Mouse (Mus musculus) heart, embryonic 16.5 days (tissue): ENCODE results near the gene Vps29. TPM values are rescaled to one million over a fixed set of nuclear protein-coding genes. Genes with fewer than 3 reads are reported as not detected.

ENCODE experiments used
- ATAC-seq: fragments of 200-750 bp; cut with Nextera tagmentation; replicated peaks from 2 replicates; pipeline ENCODE4 v1.8.0; 2017; ENCODE audit warnings: moderate number of reproducible peaks; ENCODE audit not compliant: insufficient read depth, low FRiP score; ENCODE audit errors: extremely low read depth
- H3K27ac ChIP-seq: fragments of 300-500 bp; sonication (generic); 2 replicates; pipeline ENCODE4 v1.5.1; 2014; ENCODE audit warnings: mild to moderate bottlenecking, low read length, control low read depth, moderate library complexity
- H3K27me3 ChIP-seq: fragments of 300-500 bp; sonication (generic); 2 replicates; pipeline ENCODE4 v1.6.1; 2014; ENCODE audit warnings: low read length, mixed read lengths; ENCODE audit not compliant: control insufficient read depth, insufficient read depth
- H3K36me3 ChIP-seq: fragments of 300-500 bp; sonication (generic); 2 replicates; pipeline ENCODE4 v1.6.1; 2014; ENCODE audit not compliant: control insufficient read depth, insufficient read depth
- H3K4me1 ChIP-seq: fragments of 300-500 bp; sonication (generic); 2 replicates; pipeline ENCODE4 v1.6.1; 2014; ENCODE audit warnings: low read length, mixed read lengths; ENCODE audit not compliant: control insufficient read depth, insufficient read depth
- H3K4me2 ChIP-seq: fragments of 300-500 bp; sonication (generic); 2 replicates; pipeline ENCODE4 v1.6.1; 2014; ENCODE audit warnings: low read depth, mild to moderate bottlenecking, control low read depth, low read length
- H3K4me3 ChIP-seq: fragments of 300-500 bp; sonication (generic); 2 replicates; pipeline ENCODE4 v1.5.1; 2014; ENCODE audit warnings: mild to moderate bottlenecking, control low read depth, low read length
- H3K9ac ChIP-seq: fragments of 300-500 bp; sonication (generic); 2 replicates; pipeline ENCODE4 v1.6.1; 2014; ENCODE audit warnings: low read length, control low read depth
- H3K9me3 ChIP-seq: fragments of 300-500 bp; sonication (generic); replicated peaks from 2 replicates; pipeline ENCODE4 v1.6.1; 2016; ENCODE audit warnings: low read length; ENCODE audit not compliant: control insufficient read depth
- WGBS: fragments of 180-500 bp; shearing (Covaris S2); extraction: QIAGEN DNeasy Blood & Tissue Kit; methylation state at CpG from one replicate; pipeline ENCODE4 v1.1.7; 2014; 5-methylcytosine and 5-hydroxymethylcytosine counted together
- polyA plus RNA-seq: library from polyadenylated mRNA; unstranded; fragments of >200 nt; fragmentation: Nextera tagmentation; extraction: Ambion mirVana; gene quantifications from 2 replicates; pipeline ENCODE4 v1.2.1, GENCODE M21; 2015

Vps29 gene
- polyA plus RNA-seq, 1 experiment from 2014 or later = 198 TPM

GRCm38 (mm10) chr5:122400628-122401302 is 46.6 kb downstream of the Vps29 start:
- H3K27ac ChIP-seq = peak overlapping the region; percentile 68
- H3K4me2 ChIP-seq = no peak overlapping the region
- ATAC-seq = 0 out of 2 replicates have a peak, but pooled peaks have one; percentile 46
- no peak overlapping the region for H3K4me3 ChIP-seq
- no peak overlapping the region; the same call in 1 of the 2 replicates for H3K9ac ChIP-seq
- H3K27me3 ChIP-seq = no peaks in the 10 kb centered on the region
- H3K4me1 ChIP-seq = peaks cover 35% of the 10 kb centered on the region
- H3K36me3 ChIP-seq = peaks cover 36% of the 10 kb centered on the region
- WGBS = 49% methylated on average over 18 of the region's 18 CpGs
- H3K9me3 ChIP-seq = no peaks in the 10 kb centered on the region

- H3K27me3 ChIP-seq = no peaks in the 10 kb centered on the region
- H3K4me1 ChIP-seq = peaks cover 35% of the 10 kb centered on the region
- WGBS = 30% methylated on average over 8 of the region's 8 CpGs
- no peaks in the 10 kb centered on the region for H3K9me3 ChIP-seq
- no peak for ATAC-seq
- H3K36me3 ChIP-seq = peaks cover 41% of the 10 kb centered on the region
- no peak overlapping the region for H3K9ac ChIP-seq
- H3K4me2 ChIP-seq = no peak overlapping the region
- H3K4me3 ChIP-seq = no peak overlapping the region
- no peak overlapping the region for H3K27ac ChIP-seq
These were observed 47.1 kb downstream of the Vps29 start for GRCm38 (mm10) chr5:122401303-122401640.

GRCm38 (mm10) chr5:122402160-122402559 is 48.0 kb downstream of the Vps29 start:
- Histone ChIP-seq H3K4me2 (no peak overlapping the region), H3K27me3 (no peaks in the 10 kb centered on the region), H3K9me3 (no peaks in the 10 kb centered on the region), H3K4me3 (no peak overlapping the region), H3K27ac (peak overlapping the region; percentile 77), H3K36me3 (peaks cover 46% of the 10 kb centered on the region), H3K4me1 (peaks cover 35% of the 10 kb centered on the region), H3K9ac (peak overlapping the region; percentile 40; the same call in 1 of the 2 replicates)
- no peak for ATAC-seq
- 86% methylated on average over 13 of the region's 13 CpGs for WGBS

GRCm38 (mm10) chr5:122402772-122403171 is 48.6 kb downstream of the Vps29 start:
- ATAC-seq = peak; percentile 85
- H3K36me3 ChIP-seq = peaks cover 45% of the 10 kb centered on the region
- H3K4me3 ChIP-seq = no peak overlapping the region
- H3K27me3 ChIP-seq = no peaks in the 10 kb centered on the region
- WGBS = 45% methylated on average over 5 of the region's 5 CpGs
- no peaks in the 10 kb centered on the region for H3K9me3 ChIP-seq
- peak overlapping the region; percentile 77 for H3K27ac ChIP-seq
- H3K4me2 ChIP-seq = no peak overlapping the region
- H3K4me1 ChIP-seq = peaks cover 35% of the 10 kb centered on the region
- peak overlapping the region; percentile 40; the same call in 1 of the 2 replicates for H3K9ac ChIP-seq

- Histone ChIP-seq H3K27me3 (no peaks in the 10 kb centered on the region), H3K4me2 (no peak overlapping the region), H3K27ac (peak overlapping the region; percentile 77), H3K36me3 (peaks cover 45% of the 10 kb centered on the region), H3K9ac (no peak overlapping the region), H3K4me1 (peaks cover 33% of the 10 kb centered on the region), H3K4me3 (no peak overlapping the region), H3K9me3 (no peaks in the 10 kb centered on the region)
- ATAC-seq = no peak
- WGBS = 85% methylated on average over 12 of the region's 12 CpGs
These were observed 49.2 kb downstream of the Vps29 start for GRCm38 (mm10) chr5:122403362-122403761.

GRCm38 (mm10) chr5:122405537-122405936 is 51.4 kb downstream of the Vps29 start:
- no peak for ATAC-seq
- no peaks in the 10 kb centered on the region for H3K9me3 ChIP-seq
- no peak overlapping the region for H3K27ac ChIP-seq
- 93% methylated on average over 10 of the region's 10 CpGs for WGBS
- no peak overlapping the region for H3K4me3 ChIP-seq
- no peaks in the 10 kb centered on the region for H3K27me3 ChIP-seq
- H3K36me3 ChIP-seq = peaks cover 54% of the 10 kb centered on the region
- H3K4me2 ChIP-seq = no peak overlapping the region
- peaks cover 19% of the 10 kb centered on the region for H3K4me1 ChIP-seq
- H3K9ac ChIP-seq = no peak overlapping the region

GRCm38 (mm10) chr5:122409692-122410645 is 55.8 kb downstream of the Vps29 start:
- Histone ChIP-seq H3K36me3 (peaks cover 34% of the 10 kb centered on the region), H3K4me2 (no peak overlapping the region), H3K27ac (no peak overlapping the region), H3K4me1 (no peaks in the 10 kb centered on the region), H3K9me3 (no peaks in the 10 kb centered on the region), H3K4me3 (no peak overlapping the region), H3K27me3 (no peaks in the 10 kb centered on the region), H3K9ac (no peak overlapping the region)
- WGBS = 83% methylated on average over 19 of the region's 19 CpGs
- ATAC-seq = no peak

- WGBS = 72% methylated on average over 5 of the region's 5 CpGs
- Histone ChIP-seq H3K4me3 (no peak overlapping the region), H3K4me1 (no peaks in the 10 kb centered on the region), H3K36me3 (peaks cover 15% of the 10 kb centered on the region), H3K27me3 (no peaks in the 10 kb centered on the region), H3K9me3 (no peaks in the 10 kb centered on the region), H3K4me2 (no peak overlapping the region), H3K9ac (no peak overlapping the region), H3K27ac (no peak overlapping the region)
- no peak for ATAC-seq
These were observed 57.7 kb downstream of the Vps29 start for GRCm38 (mm10) chr5:122411892-122412291.

GRCm38 (mm10) chr5:122412826-122413225 is 58.7 kb downstream of the Vps29 start:
- no peak for ATAC-seq

More at GRCm38 (mm10) chr5:122412826-122413225, 58.7 kb downstream of the Vps29 start:
- no peak overlapping the region for H3K4me2 ChIP-seq
- H3K36me3 ChIP-seq = 0 out of 2 replicates have a peak, but pooled peaks cover 9% of the 10 kb centered on the region
- H3K27ac ChIP-seq = no peak overlapping the region
- H3K4me3 ChIP-seq = no peak overlapping the region
- H3K9ac ChIP-seq = no peak overlapping the region
- no peaks in the 10 kb centered on the region for H3K27me3 ChIP-seq
- H3K9me3 ChIP-seq = no peaks in the 10 kb centered on the region
- WGBS = 57% methylated on average over 6 of the region's 6 CpGs
- H3K4me1 ChIP-seq = no peaks in the 10 kb centered on the region
